Mouse (Mus musculus) Muller cell, postnatal 12 days (primary cell): ENCODE results near the gene Tmem262.
A peak's percentile ranks its signal among the peaks of the same experiment; 100 is the strongest.

Source experiments
- DNase-seq: peaks from one replicate; pipeline ENCODE4 v3.0.0-alpha.2; 2015; ENCODE audit errors: inconsistent ontology term

Tmem262 gene

DNA sequence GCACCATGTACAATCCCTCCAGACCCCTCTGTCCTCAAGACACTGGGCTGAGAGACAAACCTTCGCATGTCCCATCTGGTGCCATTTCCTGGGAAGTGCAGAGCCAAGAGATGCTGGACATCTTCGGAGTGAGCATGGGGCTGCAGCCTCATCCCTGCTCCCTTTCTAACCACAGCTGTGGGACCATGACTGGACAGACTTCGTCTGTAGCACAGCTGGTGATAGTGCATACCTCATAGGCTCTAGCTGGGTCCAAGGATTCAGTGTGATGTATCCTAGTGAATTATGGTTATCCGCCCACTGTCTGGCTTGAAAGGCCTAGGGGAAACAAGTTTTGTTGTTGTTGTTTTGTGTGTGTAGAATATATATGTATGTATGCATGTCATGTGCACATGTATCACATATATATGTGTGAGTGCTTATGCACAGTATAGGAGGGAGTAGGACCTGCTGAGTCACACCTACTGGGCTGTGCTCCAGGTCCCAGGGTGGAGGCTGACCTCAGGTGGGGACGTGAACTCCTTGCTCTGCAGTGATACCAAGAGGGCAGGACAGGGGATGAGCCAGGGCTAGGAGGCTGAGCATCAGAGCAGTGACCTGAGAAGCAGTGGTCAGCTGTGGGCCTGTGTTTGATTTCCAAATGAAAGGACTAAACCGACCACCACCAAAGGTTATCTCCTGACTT is 22.5 kb downstream of the Tmem262 start:
- no peak for DNase-seq

DNA sequence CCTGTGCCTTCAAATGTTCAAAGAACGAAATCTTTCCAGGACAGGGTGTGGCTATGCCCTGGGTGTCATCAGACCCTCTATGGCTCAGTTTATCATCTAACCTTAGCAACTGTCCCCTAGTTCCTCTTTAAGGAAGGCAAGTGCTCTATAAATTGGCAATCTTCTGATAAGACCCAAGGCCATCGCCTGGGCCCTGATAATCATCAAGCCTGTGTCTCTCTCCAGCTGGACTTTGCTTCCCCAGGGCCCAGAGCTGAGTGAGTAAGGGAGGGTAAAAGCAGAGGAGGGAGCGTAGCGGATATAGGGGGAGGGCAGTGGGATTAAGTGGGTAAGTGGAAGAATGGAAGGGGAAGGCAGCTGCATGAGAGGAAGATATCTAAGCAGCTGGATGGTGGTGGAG is 24.6 kb downstream of the Tmem262 start:
- no peak for DNase-seq

DNA sequence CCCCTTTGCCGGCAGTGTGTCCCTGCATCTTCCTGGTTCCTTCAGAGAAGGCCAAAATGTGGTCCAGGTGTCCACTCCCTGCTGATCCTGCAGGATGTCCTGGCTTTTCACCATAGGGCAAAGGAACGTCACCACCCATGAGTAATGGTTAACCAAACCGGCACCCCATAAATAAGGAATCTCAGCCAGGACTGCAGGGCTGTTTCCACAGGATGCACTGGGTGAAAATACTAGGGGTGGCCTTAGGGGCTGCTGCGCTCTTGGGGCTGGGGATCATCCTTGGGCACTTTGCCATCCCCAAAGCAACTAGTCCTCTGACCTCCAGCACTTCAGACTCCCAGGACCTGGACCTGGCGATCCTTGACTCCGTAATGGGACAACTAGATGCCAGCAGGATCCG is 25.8 kb downstream of the Tmem262 start, which contains the start of gene Naaladl1:
Gene Naaladl1 (plus strand): TSS at position 197 of the 400 bp plus-strand sequence.
- no peak for DNase-seq

DNA sequence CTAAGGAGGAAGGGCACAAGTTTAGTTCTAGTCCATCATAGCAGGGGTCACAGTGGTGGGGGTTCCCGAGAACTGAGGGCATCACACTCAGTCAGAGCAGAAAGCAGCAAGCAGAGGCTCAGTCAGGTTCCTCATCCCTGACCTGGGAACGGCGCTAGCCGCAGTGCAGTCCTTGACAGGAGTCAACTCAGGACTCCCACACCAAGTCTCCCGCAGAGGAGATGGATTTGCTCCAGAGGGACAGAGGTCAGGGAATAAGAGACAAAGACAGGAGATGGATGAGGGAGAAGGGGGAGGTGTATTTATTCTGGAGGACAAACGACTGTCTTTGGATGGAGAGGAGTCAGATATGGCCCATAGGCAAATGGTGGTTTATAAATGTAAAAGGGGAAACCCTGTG is 33.3 kb downstream of the Tmem262 start:
- DNase-seq: no peak

DNA sequence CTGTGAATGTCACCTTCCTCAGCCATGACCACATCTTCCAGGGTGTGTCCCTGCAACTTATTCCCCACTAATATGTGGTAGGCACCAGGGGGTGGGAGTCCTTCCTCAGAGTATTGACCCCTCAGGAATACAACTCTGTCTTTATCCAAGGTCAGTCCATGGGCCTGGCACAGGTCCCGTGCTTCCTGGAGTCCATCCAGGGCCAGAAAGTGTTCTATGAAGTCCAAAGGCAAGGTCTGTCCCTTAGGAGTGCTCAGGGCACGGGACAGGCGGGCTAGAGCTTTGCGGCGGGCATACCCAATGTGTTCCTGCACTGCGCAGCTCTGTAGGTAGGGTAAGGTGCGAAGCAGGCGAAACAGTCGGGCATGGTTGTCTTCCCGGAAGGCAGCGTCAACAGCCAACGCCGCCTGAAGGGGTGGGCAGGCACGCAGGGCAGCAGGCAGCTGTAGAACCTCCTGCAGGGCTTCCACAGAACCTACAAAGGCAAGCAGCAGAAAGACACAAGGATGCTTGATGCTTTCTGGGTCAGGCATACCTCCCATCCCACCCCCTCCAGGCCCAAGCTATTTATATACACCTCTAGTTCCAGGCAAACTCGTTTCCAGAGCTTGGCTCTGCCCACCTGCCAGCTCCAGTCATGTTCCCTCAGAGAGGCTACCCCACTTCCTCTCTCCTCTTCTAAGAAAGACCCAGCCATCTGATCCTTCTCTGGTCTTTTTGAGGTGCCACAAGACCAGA is 36.4 kb downstream of the Tmem262 start:
- DNase-seq: no peak

DNA sequence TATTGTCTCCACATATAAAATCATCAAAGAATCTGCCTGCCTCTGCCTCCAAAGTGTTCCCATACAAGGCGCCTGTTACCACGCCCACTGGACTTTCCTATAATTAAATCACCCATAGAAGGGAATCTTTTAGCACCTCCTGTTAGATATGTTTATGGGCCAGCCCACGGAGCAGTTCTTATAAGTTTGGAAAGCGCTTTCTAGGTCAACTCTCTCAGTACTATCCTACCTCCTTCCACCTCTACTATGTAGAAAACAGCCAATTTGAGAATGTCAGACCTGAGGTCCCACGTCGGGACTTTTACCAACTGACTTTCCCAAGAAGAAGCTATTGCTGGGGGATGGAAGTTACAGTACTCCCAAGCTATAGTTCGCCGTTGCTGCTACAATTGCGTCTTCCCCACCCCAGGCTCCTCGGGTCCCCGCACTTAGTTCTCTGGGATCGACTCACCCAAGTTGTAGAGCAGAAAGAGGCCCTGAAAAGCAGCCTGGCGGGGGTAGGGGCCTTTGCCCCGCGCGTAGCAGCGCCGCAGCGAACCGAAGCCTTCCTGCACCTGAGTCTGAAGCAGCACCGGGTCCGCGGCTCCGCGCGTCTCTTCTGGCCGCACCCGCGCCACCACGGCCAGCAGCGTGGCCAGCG is 37.6 kb downstream of the Tmem262 start:
- DNase-seq: peak; percentile 29

DNA sequence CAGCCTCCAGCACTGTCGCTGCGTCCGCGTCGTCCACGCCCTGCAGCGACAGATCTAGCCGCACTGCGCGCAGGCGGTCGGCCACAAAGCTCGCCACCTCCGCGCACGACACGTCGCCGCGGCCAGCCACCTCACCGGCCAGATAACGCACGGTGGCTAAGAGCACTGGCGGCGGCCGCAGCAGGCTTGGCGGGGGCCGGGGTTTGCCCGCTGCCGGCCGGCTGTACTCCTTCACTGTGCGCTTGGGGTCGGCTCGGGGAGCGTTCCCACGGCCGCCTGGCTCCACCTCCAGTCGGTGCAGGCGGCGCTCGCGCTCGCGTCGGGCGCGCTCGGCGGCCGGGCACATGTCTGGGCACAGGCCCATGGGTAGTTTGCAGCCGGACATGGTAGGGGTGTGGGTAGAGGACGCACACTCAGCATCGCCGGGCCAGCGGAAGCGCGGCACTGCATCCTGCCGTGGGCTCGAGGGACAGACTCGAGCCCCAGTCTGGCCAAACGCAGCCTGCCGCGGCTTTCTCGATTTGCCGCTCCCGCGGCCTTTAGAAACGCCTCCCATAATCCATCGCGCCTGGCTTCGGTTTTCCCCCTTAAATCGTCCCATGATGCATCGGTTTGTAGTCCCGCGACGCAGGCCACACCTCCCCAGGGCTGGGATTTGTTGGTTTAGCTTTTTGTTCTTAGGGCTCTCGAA is 38.3 kb downstream of the Tmem262 start, which contains the start of gene Sac3d1:
Gene Sac3d1 (minus strand): TSS at position 665 of the 691 bp plus-strand sequence.
- DNase-seq: peak; percentile 94

DNA sequence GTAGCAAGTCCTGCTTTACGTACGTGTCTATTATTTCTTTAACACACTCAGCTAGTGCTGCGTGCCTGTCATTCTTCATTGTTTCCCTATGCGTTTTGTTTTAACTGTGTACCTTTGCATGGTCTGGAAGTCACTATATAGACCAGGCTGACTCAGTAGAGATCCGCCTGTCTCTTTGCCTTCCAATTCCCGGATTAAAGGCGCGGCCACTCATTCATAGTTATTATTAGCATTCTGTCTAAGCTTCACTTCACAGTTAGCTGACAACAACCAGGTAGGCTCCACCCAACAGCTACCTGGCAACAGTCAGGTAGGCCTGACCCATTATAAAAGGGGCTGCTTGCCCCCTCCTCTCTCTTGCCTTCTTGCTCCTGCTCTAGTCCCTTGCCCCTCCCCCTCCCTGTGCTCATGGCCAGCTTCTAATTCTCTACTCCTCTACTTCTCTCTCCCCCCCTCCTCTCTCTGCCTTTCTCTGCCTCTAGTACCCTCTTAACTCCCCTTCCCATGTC is 38.9 kb downstream of the Tmem262 start:
- no peak for DNase-seq

DNA sequence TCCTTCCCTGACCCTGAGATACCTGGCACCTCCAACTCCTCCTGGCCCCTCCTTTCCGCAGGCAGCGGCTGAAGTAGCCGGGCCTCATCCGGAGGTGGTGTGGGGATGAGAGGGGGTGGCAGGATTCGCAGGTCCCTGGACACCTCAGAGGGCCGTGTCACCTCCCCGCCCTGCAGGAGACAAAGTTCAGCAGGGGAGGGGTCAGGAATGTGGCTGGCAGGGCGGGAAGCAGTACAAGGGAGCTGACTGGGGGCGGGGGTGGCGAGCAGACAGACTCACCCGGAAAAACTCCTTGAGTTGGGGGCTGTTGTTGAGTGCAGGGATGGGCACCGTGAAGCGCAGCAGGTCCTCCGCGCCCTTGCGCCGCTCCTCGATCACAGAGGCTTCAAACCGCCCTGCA is 41.9 kb downstream of the Tmem262 start:
- DNase-seq: no peak

DNA sequence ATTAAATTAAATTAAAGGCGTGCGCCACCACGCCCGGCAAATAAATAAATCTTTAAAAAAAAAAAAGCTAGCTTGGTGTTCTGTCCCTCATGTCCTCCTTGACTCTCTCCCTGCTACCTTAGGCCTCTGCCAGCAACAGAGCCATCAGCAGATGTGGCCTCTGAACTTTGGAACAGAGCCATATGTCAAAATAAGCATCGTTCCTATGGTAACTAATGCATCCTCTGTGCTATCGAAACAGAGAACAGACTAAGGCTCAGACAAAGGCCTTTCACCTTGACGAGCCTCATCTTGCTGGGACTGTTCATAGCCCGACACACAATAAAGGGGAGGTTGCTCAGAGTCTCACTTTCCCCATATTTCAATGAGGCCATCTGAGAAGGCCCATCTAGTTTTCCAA is 43.5 kb downstream of the Tmem262 start:
- DNase-seq: no peak

DNA sequence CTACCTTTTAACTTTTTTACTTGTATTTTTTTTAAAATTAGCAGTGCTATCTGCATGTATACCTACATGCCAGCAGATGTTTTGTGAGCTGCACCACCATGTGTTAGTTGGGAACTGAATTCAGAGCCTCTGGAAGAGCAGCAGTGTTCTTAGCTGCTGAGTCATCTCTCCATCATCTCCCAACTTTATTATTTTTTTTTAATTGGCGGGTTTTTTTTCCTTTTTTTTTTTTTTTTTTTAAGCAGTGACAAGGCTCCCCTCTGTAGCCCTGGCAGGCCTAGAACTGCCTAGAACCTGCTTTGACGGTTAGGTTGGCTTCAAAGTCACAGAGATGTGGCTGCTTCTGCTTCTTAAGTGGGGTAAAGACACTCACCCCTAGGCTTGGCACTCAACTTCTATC is 45.1 kb downstream of the Tmem262 start:
- DNase-seq: no peak

DNA sequence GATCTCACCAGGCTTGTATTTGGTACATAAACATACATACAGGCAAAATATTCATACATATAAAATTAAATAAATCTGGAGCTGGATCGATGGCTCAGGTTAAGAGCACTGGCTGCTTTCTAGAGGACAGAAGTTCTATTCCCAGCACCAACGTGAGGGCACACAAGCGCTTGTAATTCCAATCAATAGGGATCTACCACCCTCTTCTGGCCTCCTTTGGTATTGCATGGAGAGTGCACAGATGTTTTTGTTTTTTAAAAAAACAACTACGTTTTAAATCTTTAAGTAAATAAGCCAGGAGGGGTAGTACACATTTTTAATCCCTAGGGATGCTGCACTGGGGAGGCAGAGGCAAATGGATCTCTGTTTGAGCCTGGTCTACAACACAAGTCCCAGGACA is 46.5 kb downstream of the Tmem262 start:
- DNase-seq: no peak

DNA sequence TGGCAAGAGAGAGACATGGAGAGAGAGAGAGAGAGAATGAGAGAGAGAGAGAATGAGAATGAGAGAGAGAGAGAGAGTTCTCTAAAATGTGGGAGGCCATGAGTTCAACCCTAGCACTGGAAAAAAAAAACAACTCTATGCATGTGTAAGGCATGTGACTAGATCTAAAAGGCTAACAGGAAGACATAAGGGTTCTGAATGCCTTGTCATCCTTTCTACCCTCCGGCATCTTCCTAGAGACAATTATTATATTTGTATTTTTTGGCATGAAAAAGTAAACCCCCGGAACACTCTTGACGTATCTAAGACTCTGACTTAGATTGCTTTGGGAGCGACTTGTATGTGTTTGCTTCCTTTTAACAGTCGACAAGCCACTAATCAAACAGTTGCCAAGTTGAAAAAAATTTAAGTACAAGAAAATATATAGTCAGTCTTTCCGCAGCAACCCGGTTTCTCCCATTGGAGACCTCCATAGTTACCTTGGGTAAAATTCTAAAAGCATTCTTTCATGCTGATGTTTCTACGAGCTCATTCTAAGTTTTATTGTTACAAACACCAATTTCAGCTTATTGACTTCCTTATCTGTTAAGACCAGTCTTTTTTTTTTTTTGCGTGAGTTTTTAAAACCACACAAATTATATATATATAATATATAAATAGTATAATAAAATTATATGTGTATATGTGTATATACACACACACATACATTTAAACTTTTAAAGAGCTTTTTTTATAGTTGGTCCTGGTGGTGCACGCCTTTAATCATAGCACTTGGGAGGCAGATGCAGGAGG is 47.2 kb downstream of the Tmem262 start:
- DNase-seq: no peak

DNA sequence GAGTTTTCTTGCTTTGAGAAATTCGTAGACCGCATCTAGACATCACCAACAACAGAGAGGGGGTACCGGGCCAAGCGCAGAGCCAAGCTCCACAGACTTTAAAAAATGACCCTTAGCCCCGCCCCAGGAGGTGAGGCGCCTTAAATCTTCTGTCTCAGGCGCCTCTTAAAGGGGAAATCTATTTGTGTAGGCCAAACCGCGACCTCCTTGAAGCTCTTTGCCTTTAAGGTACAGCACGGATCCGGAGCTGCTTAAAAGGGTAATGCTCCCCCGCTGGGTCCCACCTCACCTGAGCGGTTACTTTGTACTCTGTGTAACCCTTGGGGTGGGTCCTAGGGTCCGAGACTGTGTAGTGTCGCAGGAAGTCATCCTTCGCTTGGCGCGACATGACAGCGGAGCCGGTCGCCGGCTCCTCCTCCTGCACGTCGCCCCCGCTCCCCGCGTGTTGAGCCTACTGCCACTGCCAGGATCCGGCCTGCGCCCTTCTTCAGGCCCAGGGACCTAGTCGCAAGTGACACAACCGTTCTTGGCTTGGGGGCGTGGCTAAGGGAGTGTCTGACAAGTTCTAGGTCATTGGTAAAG is 48.0 kb downstream of the Tmem262 start, which contains the start of gene Snx15:
Gene Snx15 (minus strand): TSS at position 545 of the 582 bp plus-strand sequence.
- peak; percentile 96 for DNase-seq
